Mouse (Mus musculus): ENCODE results near the gene Pfkfb3. TPM values are rescaled to one million over a fixed set of nuclear protein-coding genes. Genes with fewer than 3 reads are reported as not detected.

The Pfkfb3 gene
- polyA plus RNA-seq, 1 experiment = 22.2 TPM

DNA sequence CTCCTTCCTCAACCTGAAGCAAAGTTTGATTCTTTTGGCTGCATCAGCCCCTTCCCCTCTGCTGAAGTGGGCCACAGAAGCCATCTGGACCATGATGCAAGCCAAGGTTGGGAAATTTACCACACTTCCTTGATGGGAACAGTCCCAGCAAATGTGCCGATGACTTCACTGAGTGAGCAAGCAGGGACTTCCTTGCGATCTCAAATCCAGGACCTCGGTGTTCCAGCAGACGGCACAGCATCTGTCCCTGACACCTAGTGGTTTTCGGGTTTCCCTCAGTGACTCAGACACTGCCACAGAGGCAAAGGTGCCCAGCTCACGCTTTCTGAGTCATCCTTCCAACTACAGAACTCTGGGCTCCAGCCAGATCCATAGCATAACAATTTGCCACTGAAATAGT lies 23.8 kb downstream of the Pfkfb3 start:
- no peaks in the 10 kb centered on the region for H3K36me3 ChIP-seq (ENCODE audit: control insufficient read depth, insufficient read depth, low read length)
- 68% methylated on average over 6 of the region's 6 CpGs for WGBS
- H3K4me1 ChIP-seq (ENCODE audit: control insufficient read depth, insufficient read depth, low read length) = peaks cover 4% of the 10 kb centered on the region
- no peaks in the 10 kb centered on the region for H3K27me3 ChIP-seq (replicated peaks; ENCODE audit: control insufficient read depth, insufficient read depth, low read length)
- no peak for DNase-seq
- H3K27ac ChIP-seq (ENCODE audit: insufficient read depth, low read depth, low read length) = no peak overlapping the region
- H3K4me3 ChIP-seq (ENCODE audit: insufficient read depth, low read depth, low read length) = no peak overlapping the region
- TF ChIP-seq POLR2A (IDR thresholded peaks at IDR 0.05; ENCODE audit: low read depth, low read length) = no peak
- TF ChIP-seq CTCF (conservative IDR thresholded peaks at IDR 0.05; ENCODE audit: insufficient read depth, insufficient read length, low read depth, low read length) = no peak

GRCm38 (mm10) chr2:11526063-11526462 lies 27.8 kb downstream of the Pfkfb3 start:
- Histone ChIP-seq H3K4me1 (ENCODE audit: control insufficient read depth, insufficient read depth, low read length) (no peaks in the 10 kb centered on the region), H3K4me3 (ENCODE audit: insufficient read depth, low read depth, low read length) (no peak overlapping the region), H3K36me3 (ENCODE audit: control insufficient read depth, insufficient read depth, low read length) (no peaks in the 10 kb centered on the region), H3K27me3 (replicated peaks; ENCODE audit: control insufficient read depth, insufficient read depth, low read length) (no peaks in the 10 kb centered on the region), H3K27ac (ENCODE audit: insufficient read depth, low read depth, low read length) (no peak overlapping the region)
- 82% methylated on average over 5 of the region's 5 CpGs for whole genome bisulfite sequencing
- no peak for TF ChIP-seq CTCF (conservative IDR thresholded peaks at IDR 0.05; ENCODE audit: insufficient read depth, insufficient read length, low read depth, low read length)
- TF ChIP-seq POLR2A (IDR thresholded peaks at IDR 0.05; ENCODE audit: low read depth, low read length) = no peak
- DNase-seq = no peak

DNA sequence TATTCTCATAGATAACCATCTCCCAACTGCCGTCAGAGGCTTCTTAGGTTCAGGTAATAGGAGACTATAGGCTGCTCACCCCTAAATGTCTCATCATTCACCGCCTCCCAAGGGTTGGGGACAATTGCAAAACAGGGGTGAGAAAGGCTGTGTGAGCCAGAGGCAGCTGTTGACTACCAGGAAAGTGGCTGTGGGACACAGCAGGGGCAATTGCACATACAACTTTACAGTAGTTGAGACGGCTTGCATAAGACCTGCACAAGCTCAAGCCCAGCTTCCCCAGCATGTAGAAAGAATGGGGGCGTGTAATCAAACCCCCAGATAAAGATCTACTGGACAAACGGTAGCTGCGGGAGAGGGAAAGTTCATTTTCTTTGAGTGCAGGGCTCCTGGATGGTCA lies 29.1 kb downstream of the Pfkfb3 start:
- TF ChIP-seq CTCF (conservative IDR thresholded peaks at IDR 0.05; ENCODE audit: insufficient read depth, insufficient read length, low read depth, low read length) (no peak), POLR2A (IDR thresholded peaks at IDR 0.05; ENCODE audit: low read depth, low read length) (no peak)
- Histone ChIP-seq H3K27me3 (replicated peaks; ENCODE audit: control insufficient read depth, insufficient read depth, low read length) (no peaks in the 10 kb centered on the region), H3K27ac (ENCODE audit: insufficient read depth, low read depth, low read length) (no peak overlapping the region), H3K4me1 (ENCODE audit: control insufficient read depth, insufficient read depth, low read length) (no peaks in the 10 kb centered on the region), H3K4me3 (ENCODE audit: insufficient read depth, low read depth, low read length) (no peak overlapping the region), H3K36me3 (ENCODE audit: control insufficient read depth, insufficient read depth, low read length) (no peaks in the 10 kb centered on the region)
- WGBS = 79% methylated on average over 6 of the region's 6 CpGs
- no peak for DNase-seq

DNA sequence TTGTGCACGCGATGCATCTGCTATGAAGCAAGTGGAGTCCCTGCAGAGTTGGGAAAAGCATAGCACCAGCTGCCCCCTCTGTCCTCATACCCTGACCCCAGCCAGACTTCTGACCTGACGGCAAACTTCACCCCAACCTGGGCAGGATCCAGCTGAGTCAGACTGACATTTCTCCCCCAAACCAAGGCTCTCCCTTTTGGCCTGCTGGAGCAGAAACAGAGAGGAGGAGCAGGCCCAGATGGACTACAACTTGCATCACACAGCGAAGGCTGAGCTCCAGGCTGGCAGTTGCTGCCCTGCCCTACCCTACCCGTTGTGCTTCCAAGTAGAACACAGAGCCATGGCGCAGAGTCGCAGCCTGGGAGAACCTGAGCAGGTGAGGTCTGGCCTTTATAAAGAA lies 32.1 kb downstream of the Pfkfb3 start:
- Histone ChIP-seq H3K27ac (ENCODE audit: insufficient read depth, low read depth, low read length) (no peak overlapping the region), H3K27me3 (replicated peaks; ENCODE audit: control insufficient read depth, insufficient read depth, low read length) (no peaks in the 10 kb centered on the region), H3K36me3 (ENCODE audit: control insufficient read depth, insufficient read depth, low read length) (no peaks in the 10 kb centered on the region), H3K4me1 (ENCODE audit: control insufficient read depth, insufficient read depth, low read length) (no peaks in the 10 kb centered on the region), H3K4me3 (ENCODE audit: insufficient read depth, low read depth, low read length) (no peak overlapping the region)
- DNase-seq = no peak
- no peak for TF ChIP-seq CTCF (conservative IDR thresholded peaks at IDR 0.05; ENCODE audit: insufficient read depth, insufficient read length, low read depth, low read length)
- TF ChIP-seq POLR2A (IDR thresholded peaks at IDR 0.05; ENCODE audit: low read depth, low read length) = no peak
- 91% methylated on average over 7 of the region's 7 CpGs for WGBS

DNA sequence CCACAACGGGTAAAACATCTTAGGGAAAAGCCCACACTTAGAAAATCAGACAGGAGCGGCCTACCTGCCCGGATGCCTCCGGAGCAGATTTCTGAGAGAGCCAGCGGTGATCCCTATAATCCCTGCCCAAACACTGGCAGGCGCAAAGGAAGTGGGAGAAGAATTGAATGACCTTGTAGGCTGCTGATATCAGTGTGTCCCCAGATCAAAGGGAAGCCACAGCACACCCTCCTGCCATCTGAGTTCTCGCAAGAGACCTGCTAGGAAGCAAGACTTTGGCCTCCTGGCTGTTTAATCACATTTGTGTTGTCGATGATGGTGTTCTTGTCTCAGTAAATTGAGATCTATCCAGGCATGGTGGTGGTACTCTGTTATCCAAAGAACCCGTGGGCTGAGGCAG lies 33.1 kb downstream of the Pfkfb3 start:
- Histone ChIP-seq H3K27ac (ENCODE audit: insufficient read depth, low read depth, low read length) (no peak overlapping the region), H3K27me3 (replicated peaks; ENCODE audit: control insufficient read depth, insufficient read depth, low read length) (no peaks in the 10 kb centered on the region), H3K36me3 (ENCODE audit: control insufficient read depth, insufficient read depth, low read length) (no peaks in the 10 kb centered on the region), H3K4me1 (ENCODE audit: control insufficient read depth, insufficient read depth, low read length) (no peaks in the 10 kb centered on the region), H3K4me3 (ENCODE audit: insufficient read depth, low read depth, low read length) (no peak overlapping the region)
- DNase-seq = no peak
- WGBS = 87% methylated on average over 9 of the region's 9 CpGs
- TF ChIP-seq CTCF (conservative IDR thresholded peaks at IDR 0.05; ENCODE audit: insufficient read depth, insufficient read length, low read depth, low read length) (no peak), POLR2A (IDR thresholded peaks at IDR 0.05; ENCODE audit: low read depth, low read length) (no peak)

DNA sequence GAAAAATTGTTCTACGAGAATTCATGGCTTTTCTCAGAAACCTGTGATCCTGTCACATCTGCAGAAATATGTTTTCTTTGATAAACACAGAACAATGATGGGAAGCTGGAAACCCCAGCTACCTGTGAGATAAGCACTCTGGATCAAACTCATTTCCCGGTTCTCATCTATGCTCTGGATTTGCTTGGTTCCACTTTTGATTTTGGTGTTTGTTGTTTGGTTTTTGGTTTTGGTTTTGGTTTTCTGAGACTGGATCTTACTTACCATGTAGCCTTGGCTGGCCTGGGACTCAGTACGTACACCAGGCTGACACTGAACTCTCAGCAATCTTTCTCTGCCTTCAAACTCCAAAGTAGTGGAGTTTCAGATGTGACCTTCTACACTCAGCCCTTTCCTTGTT lies 38.0 kb downstream of the Pfkfb3 start:
- Histone ChIP-seq H3K36me3 (ENCODE audit: control insufficient read depth, insufficient read depth, low read length) (no peaks in the 10 kb centered on the region), H3K4me3 (ENCODE audit: insufficient read depth, low read depth, low read length) (no peak overlapping the region), H3K4me1 (ENCODE audit: control insufficient read depth, insufficient read depth, low read length) (no peaks in the 10 kb centered on the region), H3K27ac (ENCODE audit: insufficient read depth, low read depth, low read length) (peak overlapping the region; percentile 76; the same call in 1 of the 2 replicates), H3K27me3 (replicated peaks; ENCODE audit: control insufficient read depth, insufficient read depth, low read length) (no peaks in the 10 kb centered on the region)
- 66% methylated on average over 3 of the region's 3 CpGs for WGBS
- peak; percentile 56 for DNase-seq
- no peak for TF ChIP-seq POLR2A (IDR thresholded peaks at IDR 0.05; ENCODE audit: low read depth, low read length)
- TF ChIP-seq CTCF (conservative IDR thresholded peaks at IDR 0.05; ENCODE audit: insufficient read depth, insufficient read length, low read depth, low read length) = no peak

DNA sequence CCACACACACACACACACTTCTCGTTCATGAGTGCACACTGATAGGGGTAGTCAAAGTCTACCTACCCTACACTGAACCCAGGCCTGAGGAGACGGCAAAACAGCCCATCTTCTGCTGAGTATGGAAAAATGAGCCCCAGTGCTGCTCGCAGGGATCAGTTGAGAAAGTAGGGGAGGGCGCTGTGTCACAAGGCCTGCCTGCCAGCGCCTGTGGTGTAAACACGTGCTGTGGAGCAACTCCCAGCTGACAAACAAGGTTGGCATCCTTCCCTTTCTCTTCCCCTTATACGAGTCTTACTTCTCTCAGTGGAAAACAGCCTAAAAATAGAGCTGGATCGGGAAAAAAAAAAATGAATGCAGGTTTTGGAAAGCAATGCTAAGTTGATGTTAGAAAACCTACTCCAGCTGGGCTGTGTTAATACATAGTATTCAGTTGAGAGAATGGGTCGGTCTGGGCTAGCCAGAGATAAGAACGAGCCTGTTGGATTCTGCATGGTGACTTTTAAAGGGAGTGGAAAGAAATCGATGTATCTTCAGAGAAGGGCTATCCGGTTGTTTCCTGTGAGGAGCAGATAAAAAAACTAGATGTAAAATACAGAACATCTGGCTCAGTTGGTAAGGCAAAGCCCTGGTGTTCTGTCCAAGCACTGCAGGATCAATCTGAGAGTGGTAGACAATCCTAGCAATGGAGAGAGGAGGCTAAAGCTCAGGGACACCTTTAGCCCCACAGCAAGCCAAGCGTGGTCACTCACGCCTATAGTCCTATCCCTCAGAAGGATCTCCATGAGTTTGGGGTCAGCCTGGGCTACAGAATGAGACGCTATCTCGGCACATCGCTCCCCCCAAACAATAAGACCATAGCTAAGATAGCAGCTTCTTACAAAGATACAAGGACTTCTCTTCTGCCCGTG lies 40.6 kb downstream of the Pfkfb3 start:
- H3K27me3 ChIP-seq (replicated peaks; ENCODE audit: control insufficient read depth, insufficient read depth, low read length) = no peaks in the 10 kb centered on the region
- WGBS = 58% methylated on average over 18 of the region's 18 CpGs
- TF ChIP-seq CTCF (conservative IDR thresholded peaks at IDR 0.05; ENCODE audit: insufficient read depth, insufficient read length, low read depth, low read length) (no peak), POLR2A (IDR thresholded peaks at IDR 0.05; ENCODE audit: low read depth, low read length) (no peak)
- no peaks in the 10 kb centered on the region for H3K36me3 ChIP-seq (ENCODE audit: control insufficient read depth, insufficient read depth, low read length)
- H3K4me3 ChIP-seq (ENCODE audit: insufficient read depth, low read depth, low read length) = no peak overlapping the region
- DNase-seq = peak; percentile 78
- H3K27ac ChIP-seq (ENCODE audit: insufficient read depth, low read depth, low read length) = peak overlapping the region; percentile 6; the same call in 1 of the 2 replicates
- no peaks in the 10 kb centered on the region for H3K4me1 ChIP-seq (ENCODE audit: control insufficient read depth, insufficient read depth, low read length)
